Mouse (Mus musculus): ENCODE results near the gene Cybrd1.
A peak's percentile ranks its signal among the peaks of the same experiment; 100 is the strongest.

The Cybrd1 gene

DNA sequence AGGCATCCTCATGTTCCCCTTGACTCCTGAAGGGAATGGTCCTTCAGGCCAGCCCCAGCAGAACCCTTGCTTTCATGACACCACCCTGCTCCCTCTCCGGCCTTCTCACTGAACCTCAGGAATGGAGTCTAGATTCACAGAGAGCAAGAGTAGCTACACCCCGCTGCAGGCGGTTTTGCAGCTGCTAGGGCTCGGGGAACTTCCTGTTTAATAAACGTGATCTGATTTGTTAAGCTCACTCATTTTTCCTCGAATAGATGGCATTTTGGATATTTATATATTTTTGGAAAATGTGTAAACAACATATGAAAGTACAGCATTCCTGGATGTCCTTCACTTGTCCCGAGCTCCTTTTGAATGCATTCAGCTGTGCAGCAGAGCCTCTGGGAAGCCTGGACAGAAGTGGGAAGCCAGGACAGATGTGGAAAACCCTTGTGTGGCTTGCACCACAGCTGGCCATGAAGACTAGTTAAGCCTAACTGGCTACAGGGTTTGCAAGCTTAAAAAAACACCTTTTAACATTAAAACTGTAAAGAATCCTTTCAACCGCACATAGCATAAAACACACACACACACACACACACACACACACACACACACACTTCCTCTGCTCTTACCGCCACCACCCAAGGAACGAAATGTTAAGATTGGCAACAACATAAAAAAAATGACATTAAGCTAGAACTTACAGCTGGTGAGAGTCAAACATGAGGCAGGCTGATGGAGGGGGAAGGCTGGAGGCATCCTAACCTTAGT lies 10.2 kb downstream of the Cybrd1 start:
- DNase-seq, result no peak

DNA sequence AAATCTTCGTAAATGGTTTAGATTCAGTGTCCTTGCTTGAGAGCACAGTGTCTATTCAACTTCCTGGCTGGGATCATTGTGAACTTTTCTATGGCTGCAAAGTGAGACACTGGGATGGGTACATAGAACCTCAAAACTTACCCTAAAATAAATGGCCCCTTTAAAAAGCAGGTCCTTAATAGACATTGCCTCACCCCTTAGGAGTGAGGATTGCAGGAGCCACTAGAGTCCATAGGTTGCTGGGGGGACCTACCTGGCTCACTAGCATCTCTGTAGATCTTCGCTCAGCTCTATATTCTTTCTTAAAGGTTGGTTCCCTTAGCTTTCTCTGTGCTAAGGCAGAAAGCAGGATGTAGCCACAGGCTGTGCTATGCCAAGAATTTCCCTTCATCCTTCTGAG lies 12.6 kb downstream of the Cybrd1 start:
- DNase-seq, result no peak

DNA sequence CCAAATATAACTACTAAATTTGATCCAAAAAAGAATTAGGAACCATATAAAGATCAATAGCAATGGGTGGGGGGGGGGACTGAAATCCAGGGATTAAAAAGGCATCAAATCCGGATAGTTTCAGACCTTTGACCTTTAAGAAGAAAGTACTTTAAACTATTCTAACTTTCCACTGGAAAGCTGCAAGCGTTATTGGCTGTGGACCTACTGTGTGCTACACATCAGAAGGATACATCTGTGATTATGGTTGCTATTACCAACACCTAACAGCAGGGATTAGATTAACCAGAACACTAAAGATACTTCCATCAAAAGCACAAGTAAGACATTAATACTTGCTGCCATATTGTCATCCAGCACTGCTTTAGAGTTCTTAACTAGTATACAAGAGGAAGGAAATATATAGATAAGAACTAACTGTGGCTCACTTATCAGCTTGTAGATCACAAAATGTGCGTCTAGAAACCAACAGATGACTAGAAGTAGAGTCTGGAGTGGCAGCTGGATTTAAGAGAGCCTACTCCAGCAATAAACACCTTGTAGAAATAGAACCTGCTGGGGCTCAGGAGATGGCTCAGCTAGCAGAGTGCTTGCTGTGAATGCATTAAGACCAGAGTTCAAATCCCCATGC lies 14.3 kb downstream of the Cybrd1 start:
- DNase-seq, result no peak

DNA sequence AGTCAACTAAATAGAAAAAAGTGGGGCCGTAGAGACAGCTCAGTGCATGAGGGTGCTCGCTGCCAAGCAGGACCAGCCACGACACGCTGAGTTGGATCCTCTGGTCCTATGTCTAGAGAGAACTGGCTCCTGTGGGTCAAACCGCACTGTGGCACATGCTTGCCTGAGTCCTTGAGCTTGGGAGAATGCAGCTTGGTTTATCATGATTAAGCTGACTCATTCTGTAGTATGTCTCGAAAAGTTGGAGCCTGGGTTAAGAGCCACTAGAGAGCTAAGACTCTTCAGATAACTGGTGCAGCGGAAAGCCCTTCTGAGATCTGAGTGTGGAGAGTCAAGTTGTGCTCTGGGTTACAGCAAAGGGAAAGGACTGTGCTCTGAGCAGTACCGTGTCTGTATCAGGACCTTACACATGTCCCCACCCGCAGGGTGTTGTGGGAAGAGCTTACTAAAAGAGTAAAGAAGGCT lies 16.4 kb downstream of the Cybrd1 start:
- no peak for DNase-seq

DNA sequence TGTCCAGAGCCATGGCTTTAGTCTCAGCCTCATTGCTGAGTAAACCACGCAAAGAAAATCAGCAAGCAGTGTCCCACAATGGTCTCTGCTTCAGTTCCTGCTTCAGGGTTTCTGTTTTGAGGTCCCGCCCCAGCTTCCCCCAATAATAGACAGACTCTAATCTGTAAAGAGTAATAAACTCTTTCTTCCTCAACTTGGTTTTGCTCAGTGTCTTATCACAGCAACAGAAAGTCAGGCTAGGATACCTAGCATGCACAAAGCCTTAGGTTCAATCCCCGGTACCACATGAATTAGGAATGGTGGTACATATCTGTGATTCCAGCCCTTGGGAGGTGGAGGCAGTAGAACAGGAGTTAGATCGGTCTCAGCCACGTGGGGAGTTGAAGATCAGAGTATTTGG lies 17.1 kb downstream of the Cybrd1 start:
- DNase-seq, result no peak

DNA sequence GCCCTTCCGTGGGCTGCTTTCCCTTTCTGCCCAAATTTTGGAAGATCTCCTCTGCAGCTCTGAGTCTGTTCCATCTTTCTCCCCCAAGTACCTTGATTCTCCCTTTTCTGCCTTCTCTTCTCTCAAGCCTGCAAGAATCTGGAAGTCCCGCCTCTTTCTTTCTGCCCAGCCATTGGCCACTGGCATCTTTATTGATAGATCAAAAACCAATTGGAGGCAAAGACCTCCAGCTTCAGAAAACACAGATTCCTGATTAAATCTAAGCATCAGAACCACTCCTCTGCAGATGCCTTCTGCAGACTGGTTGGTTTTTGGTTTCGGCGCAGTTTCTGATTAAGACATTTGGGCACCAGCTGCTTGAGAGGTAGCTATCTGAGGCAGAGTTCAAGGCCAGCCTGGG lies 22.9 kb downstream of the Cybrd1 start:
- no peak for DNase-seq

DNA sequence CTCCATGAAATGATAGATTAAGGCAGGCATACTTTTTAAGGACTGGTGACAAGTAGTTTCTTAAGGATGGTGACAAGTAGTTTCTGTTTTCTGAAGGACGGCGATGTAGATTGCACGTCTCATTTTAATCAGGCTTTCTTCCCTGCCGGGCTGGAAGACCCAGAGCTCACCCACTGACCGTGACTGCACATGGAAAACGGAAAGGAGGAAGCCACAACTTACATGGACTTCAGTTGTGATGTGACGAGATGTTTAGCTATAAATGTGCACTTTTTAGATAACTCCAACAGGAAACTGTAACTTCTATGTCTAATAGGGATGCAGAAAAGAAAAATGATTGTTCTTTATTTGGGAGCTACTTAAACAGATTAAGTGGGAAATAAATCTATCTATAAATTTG lies 24.7 kb downstream of the Cybrd1 start:
- no peak for DNase-seq

DNA sequence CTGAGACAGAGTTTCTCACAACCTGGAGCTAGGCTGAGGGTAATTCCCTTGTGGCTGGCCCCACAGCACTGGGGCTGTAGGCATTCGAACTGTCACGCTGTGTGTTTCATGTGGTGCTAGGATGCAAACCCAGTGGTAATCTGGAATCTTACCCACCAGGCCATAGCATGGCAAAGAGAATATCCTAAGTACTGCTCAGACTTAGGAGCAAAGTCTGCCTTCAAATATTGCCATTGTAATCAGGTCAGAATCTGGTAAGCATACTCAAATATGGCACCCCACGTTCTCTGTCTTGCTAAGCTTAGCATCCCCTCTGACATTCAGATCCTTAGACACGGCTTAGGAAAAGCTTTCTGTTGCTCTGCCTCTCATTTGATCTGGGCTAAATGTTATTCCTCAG lies 28.1 kb downstream of the Cybrd1 start:
- DNase-seq, result no peak

DNA sequence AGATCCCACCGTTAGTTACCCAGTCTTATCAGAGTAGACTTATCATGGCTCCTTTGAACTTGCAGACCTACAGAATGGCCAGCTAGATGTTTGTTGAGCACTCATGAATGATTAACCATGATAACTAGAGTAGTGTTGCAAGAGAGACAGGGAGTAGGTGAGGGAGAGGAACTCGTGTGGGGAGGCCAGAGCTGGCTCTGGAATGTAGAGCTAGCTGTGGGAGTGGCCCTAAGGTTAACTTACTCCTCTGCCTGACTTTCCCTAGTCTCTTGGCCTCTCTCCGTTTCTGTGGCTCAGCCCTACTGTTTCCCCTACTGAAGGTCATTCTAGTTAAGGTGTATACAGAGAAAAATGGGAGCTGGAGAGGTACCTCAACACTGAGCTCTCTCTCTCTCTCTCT lies 28.5 kb downstream of the Cybrd1 start:
- DNase-seq, result no peak

DNA sequence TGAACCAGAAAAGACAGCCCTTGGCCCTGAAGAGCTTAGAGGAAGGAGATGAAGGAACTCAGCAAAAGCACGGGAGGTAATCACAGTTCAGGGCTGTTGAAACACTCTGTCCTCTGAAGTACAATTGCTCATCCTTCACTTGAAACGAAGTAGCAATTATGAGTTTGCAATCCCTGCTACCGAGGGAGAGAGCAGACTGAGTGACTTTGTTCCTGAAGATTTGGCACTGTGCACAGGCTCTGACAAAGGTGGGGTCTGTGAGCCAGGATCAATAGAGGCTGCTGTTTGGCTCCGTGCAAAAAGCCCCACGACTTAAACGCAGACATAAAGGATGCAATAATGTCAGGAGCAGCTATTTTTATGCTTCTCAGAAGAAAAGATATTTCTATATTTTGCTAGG lies 30.1 kb downstream of the Cybrd1 start:
- no peak for DNase-seq

DNA sequence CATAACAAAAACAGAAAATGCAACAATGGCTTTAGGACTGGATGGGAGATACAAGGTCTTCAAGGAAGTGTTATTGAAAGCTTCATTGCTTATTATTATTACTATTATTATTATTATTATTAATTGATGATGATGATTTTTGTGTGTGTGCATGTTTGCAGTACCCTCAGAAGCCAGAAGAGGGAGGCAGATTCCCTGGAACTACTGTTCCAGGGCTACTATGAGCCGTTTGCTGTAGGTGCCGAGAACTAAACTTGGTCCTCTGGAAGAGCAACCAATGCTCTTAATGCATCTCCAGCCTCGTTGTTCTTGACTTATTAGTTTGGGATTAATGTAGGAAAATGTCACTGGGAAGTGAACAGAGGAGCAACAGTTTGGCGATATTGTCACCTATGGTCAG lies 34.4 kb downstream of the Cybrd1 start:
- DNase-seq, result no peak

DNA sequence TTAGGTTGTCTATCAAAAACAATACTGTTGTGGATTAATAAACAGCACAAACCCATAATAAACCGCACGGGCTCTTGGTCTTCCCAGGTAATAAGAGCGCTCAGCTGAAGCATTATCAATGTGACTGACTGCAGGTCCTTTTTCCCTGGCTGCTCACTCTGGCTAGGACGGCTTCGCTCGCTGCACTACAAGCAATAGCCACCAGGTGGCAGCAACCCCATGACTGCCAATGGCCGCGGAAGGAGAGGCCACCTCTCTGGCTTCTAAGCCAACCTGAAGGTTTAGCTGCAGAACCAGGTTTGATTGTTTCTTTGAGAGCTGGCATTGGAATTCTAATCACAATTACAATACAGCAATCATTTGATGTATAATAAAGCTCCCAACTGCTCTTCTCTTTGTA lies 37.8 kb downstream of the Cybrd1 start:
- peak; percentile 74 for DNase-seq

DNA sequence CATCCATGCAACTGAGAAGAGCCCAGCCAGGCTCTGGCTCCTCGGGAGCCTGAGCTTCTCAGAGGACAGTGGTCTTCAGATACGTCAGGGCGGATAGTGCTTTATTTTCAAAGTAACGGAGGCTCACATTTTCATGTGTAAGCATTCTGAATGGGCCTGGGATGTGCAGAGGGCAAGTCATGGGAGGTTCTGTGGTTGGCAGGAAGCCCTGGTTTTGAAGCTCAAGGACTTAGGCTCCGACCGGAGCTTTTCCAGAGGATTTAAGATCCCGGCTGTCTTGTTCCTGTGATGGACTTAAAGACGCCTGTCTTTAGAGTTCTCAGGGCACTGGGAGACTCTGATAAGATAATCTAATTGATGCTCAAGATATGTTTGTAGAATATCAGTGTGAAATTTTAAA lies 38.7 kb downstream of the Cybrd1 start:
- DNase-seq, result no peak

DNA sequence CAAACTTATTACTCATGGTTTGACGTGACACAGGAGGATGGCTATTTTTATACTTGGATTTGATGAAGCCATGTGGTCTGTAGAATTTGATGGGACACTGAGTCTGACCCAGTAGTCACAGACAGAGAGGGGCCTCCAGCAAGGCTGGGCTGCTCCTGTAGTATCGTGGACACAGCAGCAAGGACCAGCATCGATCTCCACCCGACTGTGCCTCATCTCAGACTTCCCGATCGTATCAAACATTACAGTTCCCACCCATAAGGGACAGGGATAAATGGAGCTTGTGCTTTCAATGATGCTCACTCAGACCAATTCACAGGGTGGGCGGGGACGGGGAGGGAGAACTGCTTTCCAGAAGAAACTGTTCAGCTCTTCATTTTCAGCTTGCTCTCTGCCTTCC lies 40.2 kb downstream of the Cybrd1 start:
- no peak for DNase-seq

DNA sequence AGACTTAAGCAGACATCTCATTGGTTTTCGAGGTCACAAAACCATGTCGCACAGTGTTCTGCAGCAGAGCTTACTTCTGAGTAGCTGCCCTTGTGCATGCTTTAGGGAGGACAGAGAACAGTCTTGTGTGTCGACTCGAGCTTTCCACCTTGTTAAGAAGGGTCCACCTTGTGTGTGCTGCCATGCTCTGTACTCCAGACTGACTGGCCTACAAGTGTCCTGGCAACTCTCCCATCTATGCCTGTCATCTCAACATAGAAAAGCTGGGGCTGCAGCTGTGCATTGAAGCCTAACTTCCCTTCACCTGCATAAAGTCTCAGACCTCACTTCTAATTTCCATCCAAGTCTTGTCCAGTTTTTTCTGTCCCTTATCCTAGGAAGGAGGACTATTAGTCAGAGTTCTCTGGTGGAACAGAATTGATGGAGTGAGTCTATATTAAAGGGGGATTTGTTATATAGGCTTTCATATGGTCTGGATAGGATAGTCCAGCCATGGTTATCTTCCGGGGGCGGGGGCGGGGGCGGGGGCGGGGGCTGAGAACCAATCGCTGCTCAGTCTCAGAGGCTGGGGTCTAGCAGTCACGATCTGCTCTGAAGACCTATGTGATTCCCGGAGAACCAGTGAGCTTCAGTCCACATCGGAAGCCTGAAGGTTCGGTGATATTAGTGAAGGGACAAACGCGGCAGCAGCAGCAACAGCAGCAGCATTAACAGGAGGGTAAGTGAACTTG lies 42.0 kb downstream of the Cybrd1 start:
- no peak for DNase-seq

DNA sequence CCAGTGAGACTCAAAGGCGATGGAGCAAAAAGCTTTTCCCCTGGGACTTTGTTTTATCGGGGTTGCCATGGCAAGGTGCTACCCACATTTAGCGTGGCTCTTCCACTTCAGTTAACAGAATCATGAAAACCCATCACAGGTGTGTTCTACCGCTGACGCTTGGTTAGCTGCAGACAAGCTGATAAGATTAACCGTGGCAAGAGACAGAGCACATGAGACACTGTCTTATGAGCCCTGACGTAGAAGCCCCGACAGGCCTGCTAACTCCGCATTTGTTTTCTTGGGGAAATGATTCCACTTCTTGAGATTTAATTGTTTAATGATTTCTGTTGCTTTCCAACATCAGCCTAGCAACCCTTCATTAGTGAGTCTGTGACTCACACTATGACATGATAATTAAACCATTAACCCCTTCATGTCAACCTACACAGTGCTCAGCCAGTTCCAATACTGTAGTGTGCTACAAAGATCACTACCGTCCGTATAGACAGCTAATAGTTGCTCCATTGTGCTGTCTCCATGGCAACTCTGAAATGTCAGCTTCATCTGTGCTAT lies 42.7 kb downstream of the Cybrd1 start:
- no peak for DNase-seq

DNA sequence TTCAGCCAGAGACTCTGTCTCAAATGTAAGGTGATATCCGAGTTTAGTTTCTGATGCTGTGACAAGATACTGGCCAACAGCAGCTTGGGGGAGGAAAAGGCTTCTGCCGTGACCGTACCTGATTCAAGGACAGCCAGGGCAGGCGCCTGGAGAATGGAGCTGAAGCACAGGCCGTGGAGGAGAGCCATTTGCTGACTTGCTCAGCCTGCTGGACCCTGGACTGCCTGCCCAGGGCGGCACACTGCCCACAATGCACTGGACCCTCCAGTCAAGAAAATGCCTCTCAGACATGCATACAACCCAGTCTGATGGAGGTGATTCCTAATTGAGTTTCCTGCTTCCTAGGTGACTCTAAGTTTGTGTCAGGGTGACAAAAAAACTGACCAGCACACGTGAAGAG lies 43.8 kb downstream of the Cybrd1 start:
- DNase-seq, result no peak

DNA sequence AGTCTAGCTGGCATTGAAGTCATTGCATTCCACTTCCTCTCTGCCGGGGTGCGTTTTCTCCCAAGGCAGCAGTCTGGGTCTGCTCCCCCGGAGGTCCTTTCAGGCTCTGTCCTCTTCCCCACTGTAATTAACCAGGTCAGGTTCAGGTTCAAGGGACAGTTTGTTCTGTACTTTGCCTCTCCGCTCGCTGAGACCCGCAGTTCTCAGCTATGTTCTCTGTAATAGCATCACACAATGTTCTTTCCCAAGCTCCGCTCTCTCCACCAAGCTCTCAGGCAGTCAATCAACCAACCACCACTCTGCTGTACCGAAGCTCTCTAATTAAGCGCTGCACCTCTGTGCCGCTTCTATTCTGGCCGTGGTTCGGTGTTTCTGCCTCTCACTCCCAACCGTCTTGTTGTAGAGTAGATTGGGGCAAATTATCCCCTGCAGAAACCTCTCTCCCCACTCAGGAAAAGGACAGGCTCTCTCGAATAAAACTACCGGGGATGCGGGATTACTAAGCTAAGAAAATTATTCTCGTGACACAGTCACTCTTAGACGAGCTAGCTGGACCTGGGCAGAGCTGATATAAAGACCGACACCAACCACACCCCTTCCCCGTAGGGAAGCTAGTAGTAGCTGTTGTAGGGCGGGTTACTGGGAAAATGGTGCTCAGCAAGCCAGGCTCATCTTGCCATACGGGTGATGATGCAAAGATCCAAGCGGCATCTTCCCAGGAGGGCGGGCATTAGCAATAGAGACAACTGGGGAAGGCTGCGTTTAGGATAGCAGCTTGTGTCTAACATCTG lies 45.3 kb downstream of the Cybrd1 start:
- no peak for DNase-seq

DNA sequence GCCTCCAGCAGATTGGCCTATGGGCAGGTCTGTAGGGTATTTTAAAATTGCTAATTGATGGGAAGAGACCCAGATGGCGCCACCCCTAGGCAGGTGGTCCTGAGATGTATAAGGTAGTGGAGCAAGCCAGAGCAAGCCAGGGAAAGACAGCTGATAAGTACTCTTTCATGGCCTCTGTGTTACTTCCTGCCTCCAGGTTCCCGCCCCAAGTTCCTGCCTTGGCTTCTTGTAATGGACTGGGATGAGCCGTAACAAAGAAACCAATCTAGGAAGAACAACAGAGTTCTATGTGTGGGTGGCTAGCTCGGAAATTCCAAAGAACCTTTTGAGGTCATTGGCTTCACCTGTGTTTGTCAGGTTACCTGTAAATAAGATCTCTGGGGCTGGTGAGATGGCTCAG lies 49.5 kb downstream of the Cybrd1 start:
- DNase-seq, result no peak

DNA sequence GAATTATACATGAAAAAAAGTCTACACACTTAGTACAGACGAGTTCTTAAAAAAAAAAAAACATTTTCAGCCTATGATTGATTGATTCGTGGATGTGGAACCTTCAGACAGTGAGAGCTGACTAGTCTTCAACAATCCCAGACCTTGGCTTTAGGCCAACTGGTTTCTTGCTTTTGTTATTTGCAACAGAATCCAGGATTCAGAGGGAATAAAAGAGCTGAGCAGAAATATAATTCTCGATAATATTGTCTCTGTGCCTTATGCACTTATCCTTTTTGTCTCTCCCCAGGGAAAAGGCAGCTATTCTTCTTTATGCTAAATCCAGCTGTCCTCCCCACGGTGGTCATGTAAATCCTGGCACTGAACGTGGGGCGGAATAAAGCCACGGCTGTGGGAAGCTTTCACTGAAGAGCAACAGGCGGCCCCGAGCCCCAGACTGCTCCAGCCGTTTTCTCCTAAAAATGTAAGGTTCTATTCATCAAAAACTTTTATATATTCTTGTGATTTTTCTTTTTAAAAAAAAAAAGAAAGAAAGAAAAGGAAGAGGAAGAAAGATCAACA lies 50.8 kb downstream of the Cybrd1 start:
- DNase-seq, result no peak

DNA sequence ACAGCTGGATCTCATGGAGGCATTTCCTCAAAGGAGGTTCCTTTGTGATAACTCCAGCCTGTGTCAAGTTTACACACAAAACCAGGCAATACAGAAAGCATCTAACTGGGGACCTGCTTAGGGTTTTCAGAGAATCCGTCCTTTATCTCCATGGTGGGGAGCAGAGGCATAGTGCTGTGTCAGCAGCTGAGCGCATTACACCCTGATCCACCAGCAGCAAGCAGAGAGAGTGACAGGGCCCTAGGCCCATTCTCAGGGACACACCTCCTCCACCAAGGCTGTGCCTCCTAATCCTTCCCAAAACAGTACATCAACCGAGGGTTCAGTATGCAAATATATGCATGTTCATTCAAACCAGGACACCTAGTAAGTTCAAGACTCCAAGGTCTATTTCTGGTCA lies 55.3 kb downstream of the Cybrd1 start:
- DNase-seq, result no peak
